Mouse (Mus musculus) heart, embryonic 16.5 days (tissue): ENCODE measurements around the gene Angptl6. TPM values are rescaled to one million over a fixed set of nuclear protein-coding genes. Genes with fewer than 3 reads are reported as not detected.

ENCODE experiments used
- ATAC-seq: fragments of 200-750 bp; cut with Nextera tagmentation; replicated peaks from 2 replicates; pipeline ENCODE4 v1.8.0; 2017; ENCODE audit warnings: moderate number of reproducible peaks; ENCODE audit not compliant: insufficient read depth, low FRiP score; ENCODE audit errors: extremely low read depth
- H3K27ac ChIP-seq: fragments of 300-500 bp; sonication (generic); 2 replicates; pipeline ENCODE4 v1.5.1; 2014; ENCODE audit warnings: mild to moderate bottlenecking, low read length, control low read depth, moderate library complexity
- H3K27me3 ChIP-seq: fragments of 300-500 bp; sonication (generic); 2 replicates; pipeline ENCODE4 v1.6.1; 2014; ENCODE audit warnings: low read length, mixed read lengths; ENCODE audit not compliant: control insufficient read depth, insufficient read depth
- H3K36me3 ChIP-seq: fragments of 300-500 bp; sonication (generic); 2 replicates; pipeline ENCODE4 v1.6.1; 2014; ENCODE audit not compliant: control insufficient read depth, insufficient read depth
- H3K4me1 ChIP-seq: fragments of 300-500 bp; sonication (generic); 2 replicates; pipeline ENCODE4 v1.6.1; 2014; ENCODE audit warnings: low read length, mixed read lengths; ENCODE audit not compliant: control insufficient read depth, insufficient read depth
- H3K4me2 ChIP-seq: fragments of 300-500 bp; sonication (generic); 2 replicates; pipeline ENCODE4 v1.6.1; 2014; ENCODE audit warnings: low read depth, mild to moderate bottlenecking, control low read depth, low read length
- H3K4me3 ChIP-seq: fragments of 300-500 bp; sonication (generic); 2 replicates; pipeline ENCODE4 v1.5.1; 2014; ENCODE audit warnings: mild to moderate bottlenecking, control low read depth, low read length
- H3K9ac ChIP-seq: fragments of 300-500 bp; sonication (generic); 2 replicates; pipeline ENCODE4 v1.6.1; 2014; ENCODE audit warnings: low read length, control low read depth
- H3K9me3 ChIP-seq: fragments of 300-500 bp; sonication (generic); replicated peaks from 2 replicates; pipeline ENCODE4 v1.6.1; 2016; ENCODE audit warnings: low read length; ENCODE audit not compliant: control insufficient read depth
- WGBS: fragments of 180-500 bp; shearing (Covaris S2); extraction: QIAGEN DNeasy Blood & Tissue Kit; methylation state at CpG from one replicate; pipeline ENCODE4 v1.1.7; 2014; 5-methylcytosine and 5-hydroxymethylcytosine counted together
- polyA plus RNA-seq: library from polyadenylated mRNA; unstranded; fragments of >200 nt; fragmentation: Nextera tagmentation; extraction: Ambion mirVana; gene quantifications from 2 replicates; pipeline ENCODE4 v1.2.1, GENCODE M21; 2015

Gene Angptl6
- 3.8 and 4.0 TPM in 2 replicates for polyA plus RNA-seq

DNA sequence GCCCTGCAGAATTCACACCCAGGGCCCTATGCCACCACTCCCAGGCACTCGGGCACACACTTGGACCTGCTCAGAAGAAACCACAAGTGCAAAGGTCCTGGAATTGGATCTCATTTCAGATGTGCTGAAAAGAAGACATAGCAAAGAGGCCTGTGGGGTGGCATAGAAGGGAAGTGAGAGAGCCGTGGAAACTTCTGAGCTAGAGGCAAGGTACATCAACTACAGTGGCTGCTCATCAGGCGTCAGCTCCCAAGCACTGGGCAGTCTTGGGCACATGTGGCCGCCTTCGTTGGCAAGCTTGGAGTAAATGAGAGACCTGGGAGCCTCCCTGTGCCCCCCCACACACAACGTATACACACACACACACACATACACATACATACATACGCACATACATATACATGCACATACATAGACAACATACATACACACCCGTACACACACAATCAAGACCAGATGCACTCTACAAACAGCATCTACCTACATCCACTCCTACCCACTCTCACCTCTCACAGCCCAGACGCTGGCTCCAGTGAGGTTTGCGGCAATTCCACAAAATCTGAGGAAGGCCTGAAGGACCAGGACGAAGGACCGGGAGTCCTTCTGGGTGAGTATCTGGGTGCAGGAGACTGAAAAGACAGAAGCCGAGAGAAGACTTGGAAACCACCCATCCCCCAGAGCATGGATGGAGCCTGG, at the start of gene Angptl6:
Gene Angptl6 (minus strand): TSS at position 631 of the 696 bp plus-strand sequence.
- Histone ChIP-seq H3K9me3 (no peaks in the 10 kb centered on the region), H3K27me3 (no peaks in the 10 kb centered on the region), H3K4me2 (peak within 1 kb of the TSS; percentile 77), H3K9ac (peak within 1 kb of the TSS; percentile 82), H3K4me1 (peaks cover 5% of the 10 kb centered on the region), H3K36me3 (no peaks in the 10 kb centered on the region), H3K27ac (peak within 1 kb of the TSS; percentile 93), H3K4me3 (peak within 1 kb of the TSS; percentile 53)
- WGBS, result 90% methylated on average over 13 of the region's 13 CpGs
- no peak for ATAC-seq

DNA sequence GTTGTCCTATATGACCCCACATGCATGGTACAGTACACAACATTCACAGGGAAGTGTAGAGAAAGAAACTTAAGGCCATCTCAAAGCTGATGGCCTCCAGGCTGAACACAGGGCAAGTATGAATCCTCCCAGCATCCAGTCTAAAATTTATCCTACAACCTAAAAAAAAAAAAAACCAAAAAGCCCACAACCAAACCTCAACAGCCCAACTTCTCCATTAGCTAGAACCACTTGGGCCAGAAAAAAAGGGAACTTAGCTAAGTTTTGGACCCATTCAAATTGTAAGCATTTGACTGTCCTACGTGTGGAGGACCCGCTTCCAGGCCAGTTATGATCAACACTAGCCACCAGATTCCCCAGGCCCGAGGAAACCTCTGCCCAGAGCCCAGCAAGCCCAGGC, 43.7 kb upstream of the Angptl6 start:
- no peak overlapping the region for H3K4me2 ChIP-seq
- no peak overlapping the region for H3K4me3 ChIP-seq
- H3K9ac ChIP-seq, result no peak overlapping the region
- no peaks in the 10 kb centered on the region for H3K9me3 ChIP-seq
- H3K4me1 ChIP-seq, result no peaks in the 10 kb centered on the region
- 85% methylated on average over 3 of the region's 3 CpGs for WGBS
- peaks cover 75% of the 10 kb centered on the region for H3K36me3 ChIP-seq
- no peak for ATAC-seq
- no peaks in the 10 kb centered on the region for H3K27me3 ChIP-seq
- no peak overlapping the region for H3K27ac ChIP-seq

DNA sequence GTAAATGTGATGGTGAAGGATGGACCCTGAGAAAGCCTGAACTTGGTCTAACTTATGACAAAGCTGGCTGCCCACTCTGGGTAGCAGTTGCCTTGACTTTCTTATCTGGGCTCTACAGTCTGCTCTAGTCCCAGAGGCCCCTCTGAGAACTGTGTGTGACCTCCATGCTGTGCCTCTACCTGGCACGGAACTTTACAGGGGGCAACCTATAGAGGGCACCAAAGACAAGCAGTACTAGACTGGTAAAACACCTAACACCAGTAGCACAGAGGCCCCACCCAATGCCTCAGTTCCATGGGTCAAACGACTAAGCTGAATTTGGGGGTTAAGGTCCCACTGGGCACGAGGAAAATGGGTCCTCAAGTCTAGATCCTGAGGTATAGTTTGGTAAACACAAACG, 36.6 kb upstream of the Angptl6 start:
- no peak overlapping the region for H3K4me3 ChIP-seq
- no peaks in the 10 kb centered on the region for H3K27me3 ChIP-seq
- no peaks in the 10 kb centered on the region for H3K4me1 ChIP-seq
- H3K9ac ChIP-seq, result no peak overlapping the region
- no peak overlapping the region for H3K4me2 ChIP-seq
- H3K9me3 ChIP-seq, result no peaks in the 10 kb centered on the region
- H3K36me3 ChIP-seq, result peaks cover 90% of the 10 kb centered on the region
- no peak for ATAC-seq
- H3K27ac ChIP-seq, result no peak overlapping the region
- WGBS, result 87% methylated on average over 4 of the region's 4 CpGs

DNA sequence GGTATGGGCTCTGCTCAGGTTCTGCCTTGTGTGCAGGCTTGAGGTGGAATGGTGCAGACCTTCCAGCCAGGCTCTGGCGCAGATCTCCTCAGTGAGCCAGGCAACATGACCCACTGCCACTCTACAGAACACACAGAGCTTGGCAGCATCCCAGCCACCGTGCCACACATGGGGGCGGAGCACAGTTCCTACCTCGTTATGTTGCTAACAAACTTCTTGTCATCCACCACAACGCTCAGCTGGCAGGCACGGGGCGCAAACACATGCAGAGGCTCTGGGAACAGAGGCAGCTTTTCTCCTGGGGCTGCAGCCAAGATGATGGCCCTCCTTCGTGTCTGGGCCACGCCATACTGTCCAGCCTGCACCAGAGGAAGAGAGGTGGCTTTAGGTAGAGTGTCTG, 30.4 kb upstream of the Angptl6 start:
- Histone ChIP-seq H3K27me3 (no peaks in the 10 kb centered on the region), H3K36me3 (peaks cover 94% of the 10 kb centered on the region), H3K4me3 (no peak overlapping the region), H3K9me3 (no peaks in the 10 kb centered on the region), H3K27ac (no peak overlapping the region), H3K4me1 (no peaks in the 10 kb centered on the region), H3K4me2 (no peak overlapping the region), H3K9ac (no peak overlapping the region)
- WGBS, result 87% methylated on average over 9 of the region's 9 CpGs
- no peak for ATAC-seq

DNA sequence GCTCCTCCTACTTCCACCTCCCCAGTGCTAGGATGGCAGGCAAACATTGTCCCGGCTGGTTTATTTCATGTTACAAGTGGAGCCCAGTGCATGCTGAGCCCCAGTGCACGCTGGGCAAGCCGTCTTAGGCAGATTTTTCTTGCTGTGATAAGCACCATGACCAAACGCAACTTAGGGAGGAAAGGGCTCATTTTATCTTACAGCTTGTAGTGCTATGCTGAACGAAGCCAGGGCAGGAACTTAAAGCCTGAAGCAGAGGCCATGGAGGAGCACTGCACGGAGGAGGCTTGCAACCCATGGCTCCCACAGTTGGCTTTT, 22.6 kb upstream of the Angptl6 start:
- no peak; the same call in 1 of the 2 replicates for ATAC-seq
- H3K9ac ChIP-seq, result peak overlapping the region; percentile 52; the same call in 1 of the 2 replicates
- H3K36me3 ChIP-seq, result peaks cover 22% of the 10 kb centered on the region
- no peak overlapping the region for H3K4me3 ChIP-seq
- H3K9me3 ChIP-seq, result no peaks in the 10 kb centered on the region
- H3K27me3 ChIP-seq, result no peaks in the 10 kb centered on the region
- peak overlapping the region; percentile 58 for H3K27ac ChIP-seq
- H3K4me1 ChIP-seq, result peaks cover 15% of the 10 kb centered on the region
- WGBS, result 12% methylated on average over 6 of the region's 6 CpGs
- peak overlapping the region; percentile 36; the same call in 1 of the 2 replicates for H3K4me2 ChIP-seq

DNA sequence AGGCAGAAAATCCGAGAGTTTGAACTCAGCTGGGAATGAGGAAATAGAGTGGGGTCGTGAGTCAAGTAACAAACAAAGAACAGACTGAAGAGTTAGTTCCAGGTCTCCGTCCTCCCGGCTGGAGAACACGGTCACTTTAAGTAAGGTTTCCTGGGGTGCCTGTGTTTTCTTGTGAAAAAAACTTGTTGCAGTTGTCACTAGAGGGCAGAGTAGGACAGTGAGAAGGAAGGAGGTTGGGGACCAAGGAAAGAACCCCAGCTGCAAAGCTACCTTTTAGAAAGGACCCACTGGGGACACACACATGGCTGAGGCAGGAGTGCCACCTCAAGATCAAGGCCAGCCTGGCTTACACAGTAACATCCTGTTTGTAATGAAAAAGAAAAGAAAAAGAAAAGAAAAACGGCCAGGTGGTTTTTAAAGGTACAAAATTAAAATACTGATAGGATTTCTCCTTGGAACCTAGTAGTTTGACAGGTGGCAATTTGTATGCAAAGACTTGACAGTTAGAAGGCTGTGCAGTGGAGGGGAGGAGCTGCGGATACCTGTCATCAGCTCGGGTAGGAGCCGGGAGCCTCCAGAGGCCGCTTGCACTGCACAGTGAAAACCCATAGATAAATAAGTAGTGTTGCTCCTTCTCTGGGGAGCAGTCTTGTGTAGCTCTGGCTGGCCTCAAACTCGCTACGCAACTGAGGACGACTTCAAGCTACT, 22.1 kb upstream of the Angptl6 start:
- ATAC-seq, result no peak; the same call in 1 of the 2 replicates
- peak overlapping the region; percentile 52 for H3K9ac ChIP-seq
- no peaks in the 10 kb centered on the region for H3K27me3 ChIP-seq
- peaks cover 19% of the 10 kb centered on the region for H3K36me3 ChIP-seq
- peaks cover 17% of the 10 kb centered on the region for H3K4me1 ChIP-seq
- H3K4me3 ChIP-seq, result no peak overlapping the region
- peak overlapping the region; percentile 36; the same call in 1 of the 2 replicates for H3K4me2 ChIP-seq
- no peaks in the 10 kb centered on the region for H3K9me3 ChIP-seq
- 10% methylated on average over 13 of the region's 13 CpGs for WGBS
- H3K27ac ChIP-seq, result peak overlapping the region; percentile 58

DNA sequence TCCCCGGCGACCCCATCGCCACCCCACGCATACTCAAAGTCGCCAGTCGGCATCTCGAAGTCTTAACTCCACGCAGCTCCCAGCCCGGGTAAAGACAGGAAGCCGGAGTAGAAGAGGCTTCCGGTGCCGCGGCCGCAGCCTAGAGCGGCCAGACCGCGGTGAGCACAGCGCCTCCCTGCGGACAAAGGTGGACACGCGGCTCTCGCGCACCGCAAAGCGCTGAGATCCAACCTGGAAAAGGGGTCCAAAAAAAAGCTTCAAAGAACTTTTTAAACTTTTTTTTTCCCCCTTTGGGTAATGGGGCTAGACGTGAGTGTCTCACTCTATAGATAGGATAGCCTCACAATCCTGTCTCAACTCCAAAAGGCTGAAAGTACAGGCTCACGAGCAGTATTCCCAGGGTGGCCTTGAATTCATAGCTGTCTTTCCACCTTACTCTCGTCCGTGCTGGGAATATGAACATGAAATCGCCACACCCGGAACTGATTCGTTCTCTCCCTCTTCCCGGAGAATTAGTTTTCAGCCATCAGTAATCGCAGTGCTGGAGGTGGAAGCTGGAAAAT, 19.1 kb upstream of the Angptl6 start, which contains the start of gene Eif3g:
Gene Eif3g (minus strand): TSS at position 113 of the 563 bp plus-strand sequence.
- Histone ChIP-seq H3K36me3 (peaks cover 21% of the 10 kb centered on the region), H3K4me2 (peak within 1 kb of the TSS; percentile 95), H3K27me3 (no peaks in the 10 kb centered on the region), H3K27ac (peak within 1 kb of the TSS; percentile 33; the same call in 1 of the 2 replicates), H3K4me3 (peak within 1 kb of the TSS; percentile 69), H3K4me1 (peaks cover 17% of the 10 kb centered on the region), H3K9me3 (no peaks in the 10 kb centered on the region), H3K9ac (peak within 1 kb of the TSS; percentile 84)
- ATAC-seq, result peak; percentile 81
- 5% methylated on average over 34 of the region's 34 CpGs for WGBS

DNA sequence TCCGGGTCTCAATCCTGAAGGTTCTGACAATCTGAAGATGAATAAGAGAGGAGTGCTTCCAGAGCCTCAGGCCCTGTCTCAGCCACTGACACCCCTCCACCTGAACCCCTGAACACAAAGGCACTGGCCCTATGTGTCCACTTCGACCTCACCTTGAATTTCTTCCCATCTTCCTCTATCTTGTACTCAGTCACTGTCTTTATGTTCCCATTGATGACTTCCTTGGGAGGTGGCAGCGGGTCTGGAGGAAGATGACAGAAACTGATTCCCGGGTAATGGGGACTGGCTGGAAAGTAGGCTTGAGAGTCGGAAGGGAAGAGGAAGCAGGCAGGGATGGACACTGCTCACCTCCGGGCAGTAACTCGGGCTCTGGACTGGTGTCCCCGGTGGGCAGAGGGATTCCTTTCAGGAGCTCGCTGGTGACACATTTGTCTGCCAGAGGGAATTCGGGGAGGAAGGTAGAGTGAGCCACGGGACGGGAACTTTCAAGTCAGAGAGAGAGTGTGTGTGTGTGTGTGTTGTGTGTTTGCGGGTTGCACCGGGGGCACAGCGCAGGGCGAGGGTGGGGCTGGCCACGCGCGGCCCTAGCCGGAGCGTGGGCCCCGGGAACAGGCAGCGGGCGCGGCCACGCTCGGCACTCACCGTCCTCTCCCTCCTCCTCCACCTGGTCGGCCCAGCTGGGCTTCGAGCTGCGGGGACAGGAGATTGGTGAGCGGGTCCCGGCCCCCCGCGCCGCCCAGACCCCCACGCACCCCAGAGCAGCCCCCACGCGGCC, 18.4 kb upstream of the Angptl6 start:
- H3K27ac ChIP-seq, result peak overlapping the region; percentile 33; the same call in 1 of the 2 replicates
- H3K4me3 ChIP-seq, result peak overlapping the region; percentile 69
- WGBS, result 3% methylated on average over 36 of the region's 39 CpGs
- peak; percentile 46 for ATAC-seq
- H3K36me3 ChIP-seq, result peaks cover 25% of the 10 kb centered on the region
- no peaks in the 10 kb centered on the region for H3K27me3 ChIP-seq
- H3K9ac ChIP-seq, result peak overlapping the region; percentile 84
- no peaks in the 10 kb centered on the region for H3K9me3 ChIP-seq
- peaks cover 17% of the 10 kb centered on the region for H3K4me1 ChIP-seq
- peak overlapping the region; percentile 95 for H3K4me2 ChIP-seq
